Mouse (Mus musculus) spleen, postnatal 36 days (tissue): Measurements from ENCODE around the gene Rptor.

Experiments used
- DNase-seq, 2 experiments: peaks; one replicate each; pipeline ENCODE4 v3.0.0; 2022; ENCODE audit warnings: low spot score in 2 of 2, mixed read lengths in 1 of 2

Rptor gene

DNA sequence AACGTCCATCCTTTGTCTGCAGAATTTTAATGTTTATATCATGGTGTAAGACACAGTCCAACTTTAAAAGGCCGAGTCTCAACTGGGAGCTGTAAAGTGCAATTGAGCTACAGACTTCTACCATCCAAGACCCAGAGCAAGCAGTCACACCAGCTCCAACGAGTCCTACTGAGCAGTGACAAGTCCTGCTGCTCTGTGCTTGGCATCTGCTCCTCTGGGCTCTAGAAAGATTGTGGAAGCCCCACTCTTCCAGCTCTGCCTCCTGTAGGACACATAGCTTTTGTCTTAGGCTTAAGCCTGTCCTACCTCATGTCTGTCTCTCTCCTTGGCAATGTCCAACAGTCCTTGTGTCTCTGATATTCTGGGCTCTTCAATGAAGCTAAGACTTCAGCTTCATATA lies 84.6 kb downstream of the Rptor start:
- DNase-seq, result no peak

DNA sequence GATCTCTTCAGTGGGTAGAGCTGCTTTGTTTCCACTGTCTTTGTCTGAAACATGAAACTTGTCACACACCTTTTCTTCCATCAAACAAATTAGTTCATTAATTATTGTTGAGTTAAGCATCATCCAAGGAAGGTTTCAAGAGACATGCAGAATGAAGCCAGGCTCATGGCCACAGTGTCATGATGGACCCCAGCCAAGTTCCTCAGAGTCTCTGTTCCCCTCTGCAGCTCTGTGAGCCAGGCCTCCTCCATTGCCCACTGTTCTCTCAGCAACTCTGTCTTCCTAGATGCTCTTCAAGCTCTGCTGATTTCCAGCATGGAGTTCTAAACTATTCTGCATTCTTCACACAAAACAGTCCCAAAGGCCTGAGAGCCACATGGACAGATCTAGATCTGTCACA lies 85.3 kb downstream of the Rptor start:
- no peak for DNase-seq

DNA sequence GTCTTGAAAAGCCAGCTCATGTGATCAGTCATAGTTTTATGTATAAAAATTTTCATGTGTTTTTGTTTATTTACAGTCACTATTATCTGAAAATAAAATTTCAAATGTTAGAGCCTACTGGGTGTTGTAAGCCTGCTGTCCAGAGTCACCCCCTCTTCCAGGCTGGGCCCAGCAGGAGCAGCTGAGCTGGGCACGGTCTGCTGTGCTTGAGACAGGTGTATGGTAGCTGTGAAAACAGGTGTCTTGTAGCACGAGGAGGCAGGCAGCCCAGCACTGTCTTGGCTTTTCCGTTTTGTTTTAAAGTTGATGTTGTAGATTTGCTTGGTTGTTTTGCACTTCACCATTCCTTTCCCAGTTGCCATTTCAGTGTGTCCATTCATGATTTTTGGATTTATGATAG lies 87.2 kb downstream of the Rptor start:
- no peak for DNase-seq

DNA sequence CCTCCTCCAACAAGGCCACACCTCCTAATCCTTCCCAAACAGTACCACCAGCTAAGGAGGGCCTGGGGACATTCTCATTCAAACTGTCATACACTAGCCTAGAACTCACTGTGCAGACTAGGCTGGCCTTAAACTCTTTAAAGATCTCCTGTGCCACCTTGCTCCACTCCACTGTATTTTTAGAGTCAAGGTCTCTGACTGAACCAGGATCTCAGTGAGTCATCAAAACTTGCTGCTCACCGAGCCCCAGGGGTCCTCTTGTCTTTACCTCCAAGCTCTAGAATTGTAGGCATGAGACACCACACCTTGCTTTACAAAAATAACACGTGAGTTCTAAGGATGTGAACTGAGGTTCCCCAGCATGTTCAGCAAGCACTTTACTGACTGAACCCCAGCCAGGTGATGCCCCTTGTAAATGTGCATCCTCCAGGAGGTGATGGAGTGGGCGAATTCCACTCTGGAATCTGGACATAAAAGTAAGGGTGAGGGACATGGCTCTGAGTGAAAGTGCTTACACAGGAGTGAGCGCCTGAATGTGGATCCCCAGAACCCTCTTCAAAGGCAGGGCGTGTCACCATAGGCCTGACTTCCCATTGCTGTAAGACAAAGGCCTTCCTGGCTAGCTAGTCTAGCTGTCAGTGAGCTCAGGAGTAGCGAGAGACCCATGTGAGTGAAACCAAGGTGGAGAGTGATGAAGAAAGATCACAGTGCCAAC lies 89.6 kb downstream of the Rptor start:
- no peak for DNase-seq

DNA sequence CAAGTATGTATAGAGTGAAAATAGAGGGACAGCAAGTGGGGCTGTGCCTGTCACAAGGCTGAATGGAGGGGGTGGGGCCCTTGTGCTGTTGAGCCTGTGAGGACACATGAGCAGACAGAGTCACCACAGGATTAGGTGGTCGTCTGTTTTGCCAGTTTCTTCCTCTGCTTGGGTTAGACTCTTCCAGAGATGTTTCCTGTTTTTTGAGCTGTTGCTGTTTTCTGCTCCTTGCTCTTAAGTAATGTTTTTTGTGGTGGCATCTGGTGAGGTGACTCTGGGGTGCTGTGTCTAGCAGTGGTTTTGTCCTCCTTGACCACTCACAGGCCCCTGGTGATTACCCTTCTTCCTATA lies 90.2 kb downstream of the Rptor start:
- DNase-seq, result no peak

DNA sequence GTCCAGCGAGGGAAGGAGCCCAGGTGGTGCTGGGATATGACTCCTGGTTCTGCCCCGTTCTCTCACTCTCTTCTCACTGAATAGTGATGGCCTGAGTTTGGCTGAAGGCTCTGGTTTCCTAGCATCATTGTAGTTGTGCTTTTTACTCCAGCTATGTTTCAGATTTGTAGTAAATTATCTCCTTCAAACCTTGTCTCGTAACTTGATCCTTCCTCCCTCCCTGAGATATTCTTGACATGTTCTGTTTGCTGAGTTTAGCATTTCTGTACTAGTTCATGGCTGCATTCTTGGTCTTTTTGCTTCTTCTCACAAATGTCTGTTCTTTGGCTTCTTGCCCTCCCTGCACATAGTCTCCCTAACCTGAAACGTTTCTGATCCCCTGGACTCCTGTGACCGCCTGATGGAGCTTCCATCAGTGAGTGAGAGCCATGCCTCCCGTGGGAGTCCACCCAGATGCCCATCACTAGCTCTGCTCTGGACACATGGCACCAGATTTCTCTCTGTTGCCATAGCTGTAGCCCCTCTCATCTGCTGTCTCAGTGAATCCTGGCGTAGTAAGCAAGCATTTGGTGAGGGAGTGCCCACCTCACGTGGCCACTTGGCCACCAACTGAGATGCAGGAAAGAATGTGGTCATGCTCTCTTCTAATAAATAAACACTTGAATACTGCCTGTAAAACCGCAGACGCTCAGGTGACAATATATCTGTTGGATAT lies 91.6 kb downstream of the Rptor start:
- DNase-seq, result no peak

DNA sequence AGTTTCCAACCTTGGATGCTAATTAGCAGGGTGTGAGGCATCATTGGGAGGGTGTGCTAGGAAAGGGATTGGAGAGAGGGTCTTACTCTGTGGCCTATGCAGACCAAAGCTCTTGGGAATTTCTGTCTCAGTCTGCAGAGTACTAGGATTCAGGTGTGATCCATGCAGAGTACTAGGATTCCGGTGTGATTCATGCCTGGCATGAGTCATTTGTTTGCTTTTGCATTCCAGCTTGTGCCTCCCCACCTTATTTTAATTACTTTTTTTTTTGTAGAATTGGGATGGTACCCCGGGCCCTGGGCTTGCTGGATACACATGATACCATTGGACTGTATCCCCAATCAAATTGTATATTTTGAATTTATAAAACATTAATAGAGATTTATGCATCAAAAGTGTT lies 93.7 kb downstream of the Rptor start:
- no peak for DNase-seq

DNA sequence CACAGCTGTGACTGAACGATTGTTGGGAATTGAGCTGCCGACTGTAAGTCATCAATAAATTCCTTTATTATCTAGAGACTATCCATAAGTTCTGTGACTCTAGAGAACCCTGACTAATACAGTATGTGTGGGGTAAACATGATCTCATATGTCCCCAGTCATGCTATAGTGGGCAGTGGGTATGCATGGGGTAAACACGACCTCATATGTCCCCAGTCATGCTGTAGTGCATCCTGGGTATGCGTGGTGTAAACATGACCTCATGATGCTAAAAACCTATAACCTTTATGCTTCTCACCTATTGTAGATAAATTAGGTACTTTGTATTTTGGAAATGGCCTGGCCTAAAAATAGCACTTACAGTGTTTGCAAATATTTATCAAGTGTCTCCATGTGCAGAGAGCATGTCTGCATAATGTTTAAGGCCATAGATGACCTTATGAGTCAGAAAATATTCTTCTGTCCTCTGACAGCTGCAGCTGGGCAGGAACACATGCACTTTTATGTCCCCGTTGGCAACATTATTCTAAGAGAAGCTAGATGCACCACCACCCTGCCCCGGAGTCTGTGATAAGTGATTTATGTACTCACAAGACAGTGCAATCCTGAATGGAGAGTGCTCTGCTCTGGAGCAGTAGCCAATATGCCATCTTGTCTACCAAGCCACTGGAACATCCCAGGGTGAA lies 102.8 kb downstream of the Rptor start:
- no peak for DNase-seq

DNA sequence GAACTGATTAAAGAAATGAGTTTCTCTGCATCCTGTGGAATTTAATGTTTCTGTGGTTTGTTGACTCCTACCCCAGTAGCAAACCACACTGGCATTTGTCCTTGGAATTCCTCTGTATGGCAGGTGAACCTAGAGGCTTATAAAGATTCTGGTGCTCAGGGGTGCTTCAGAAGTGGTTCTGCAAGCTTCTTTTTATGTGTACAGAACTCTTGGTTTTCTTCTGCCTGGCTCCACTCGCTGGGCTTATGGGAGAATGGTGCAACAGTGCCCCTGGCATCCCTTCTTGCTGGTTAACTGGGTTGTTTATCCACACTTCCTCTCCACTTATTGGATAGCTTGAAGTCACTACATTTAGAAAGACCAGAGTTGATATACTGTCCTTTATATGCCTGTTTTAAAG lies 104.6 kb downstream of the Rptor start:
- DNase-seq, result no peak

DNA sequence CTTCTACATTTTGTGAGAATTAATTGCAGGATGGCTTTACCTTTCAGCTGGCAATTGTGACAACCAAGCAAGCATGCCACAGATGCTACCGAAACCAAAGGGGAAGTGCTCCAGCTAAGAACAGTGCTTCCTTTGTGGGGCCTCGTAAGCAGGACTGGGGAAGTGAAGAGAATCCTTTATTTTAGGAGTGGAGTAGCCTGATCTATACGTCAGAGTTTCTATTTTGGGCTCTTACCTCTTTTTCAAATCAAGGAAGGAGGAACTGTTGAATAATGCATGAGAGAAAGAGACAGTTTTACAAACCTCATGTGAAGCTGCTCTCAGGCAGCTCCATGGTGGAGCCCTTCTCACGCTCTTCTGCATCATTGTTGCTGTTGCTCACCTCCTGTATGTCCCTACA lies 106.5 kb downstream of the Rptor start:
- DNase-seq, result no peak

DNA sequence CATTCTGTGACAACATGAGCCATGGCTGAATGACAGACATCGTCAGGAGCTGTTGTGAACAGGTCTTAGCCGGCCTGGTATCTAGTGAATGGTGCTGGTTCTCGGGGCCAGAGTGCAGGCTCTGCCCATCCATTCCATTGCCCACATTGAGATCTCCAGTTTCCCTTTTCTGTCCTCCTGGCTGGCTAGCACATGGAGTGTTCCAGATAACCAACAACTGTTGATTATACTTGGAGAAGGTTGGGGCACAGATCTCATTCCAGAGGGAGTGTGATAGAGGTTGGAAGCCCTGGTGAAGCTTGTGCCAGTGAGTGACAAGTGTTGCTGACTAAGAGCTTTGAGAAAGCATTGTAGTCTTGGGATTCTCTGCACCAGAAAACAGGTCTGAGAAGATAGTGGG lies 107.6 kb downstream of the Rptor start:
- DNase-seq, result no peak

DNA sequence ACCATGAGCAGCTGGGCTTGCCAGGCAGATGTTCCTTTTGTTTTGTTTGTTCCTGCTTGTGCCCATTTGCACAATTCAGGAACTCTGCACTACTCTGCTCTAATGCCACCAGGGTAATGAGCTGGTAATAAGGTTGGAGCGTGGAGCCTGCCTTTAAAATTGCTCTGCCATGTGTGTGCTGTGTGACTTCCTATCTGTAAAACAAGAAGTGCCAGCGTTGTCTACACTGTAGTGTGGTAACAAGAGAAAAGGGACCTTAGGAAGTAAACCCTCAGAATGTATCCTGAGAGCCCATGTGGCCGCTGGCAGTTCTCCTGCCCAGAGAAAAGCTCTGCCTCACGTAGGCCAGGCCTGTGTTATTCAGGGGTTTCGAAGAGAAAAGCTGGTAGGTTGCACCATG lies 108.1 kb downstream of the Rptor start:
- no peak for DNase-seq

DNA sequence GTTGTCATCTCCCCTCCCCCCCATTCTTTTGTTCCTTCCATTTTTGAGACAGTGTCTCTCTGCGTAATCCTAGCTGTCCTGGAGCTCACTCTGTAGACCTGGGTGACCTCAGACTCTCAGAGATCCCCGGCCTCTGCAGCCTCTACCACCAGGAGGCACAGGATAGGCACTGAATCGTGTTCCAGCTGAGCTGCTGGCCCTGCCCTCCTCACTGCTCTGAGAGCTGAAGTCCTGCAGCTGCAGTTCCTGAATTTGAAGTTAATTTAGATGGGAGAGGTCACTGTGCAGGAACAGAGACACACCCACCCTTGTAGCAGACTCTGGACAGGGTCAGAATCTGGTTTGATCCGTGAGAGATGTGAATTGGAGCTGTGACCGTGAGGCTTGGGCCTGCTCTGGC lies 112.7 kb downstream of the Rptor start:
- DNase-seq, result no peak

DNA sequence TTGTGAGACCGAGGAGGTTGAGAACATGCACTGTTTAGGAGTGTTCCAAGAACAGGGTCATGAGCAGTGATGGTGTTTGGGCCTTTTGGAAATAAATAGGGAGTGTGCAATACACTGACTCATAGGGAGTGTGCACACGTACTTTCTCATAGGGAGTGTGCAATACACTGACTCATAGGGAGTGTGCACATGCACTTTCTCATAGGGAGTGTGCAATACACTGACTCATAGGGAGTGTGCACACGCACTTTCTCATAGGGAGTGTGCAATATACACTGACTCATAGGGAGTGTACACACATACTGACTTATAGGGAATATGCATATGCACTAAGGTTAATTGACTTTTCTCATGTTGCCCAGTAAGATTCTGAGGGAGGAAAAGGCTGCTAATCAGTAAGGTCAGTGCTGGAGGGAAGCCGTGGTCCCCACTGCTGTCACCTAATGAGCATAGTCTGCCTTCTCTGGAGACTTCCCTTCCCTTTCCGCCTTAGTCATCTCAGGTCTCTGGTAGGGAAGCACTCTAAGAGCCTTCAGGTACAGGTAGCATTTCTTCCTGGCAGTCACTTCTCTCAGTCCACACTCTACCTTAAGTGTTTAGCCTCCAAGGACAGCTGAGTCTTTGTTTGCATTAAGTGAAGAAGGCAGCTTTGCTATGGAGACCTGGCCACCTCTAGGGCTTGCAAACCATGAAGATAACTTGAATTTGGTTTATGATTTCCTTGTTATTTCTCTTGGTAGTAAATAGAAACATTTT lies 113.3 kb downstream of the Rptor start:
- DNase-seq, result no peak

DNA sequence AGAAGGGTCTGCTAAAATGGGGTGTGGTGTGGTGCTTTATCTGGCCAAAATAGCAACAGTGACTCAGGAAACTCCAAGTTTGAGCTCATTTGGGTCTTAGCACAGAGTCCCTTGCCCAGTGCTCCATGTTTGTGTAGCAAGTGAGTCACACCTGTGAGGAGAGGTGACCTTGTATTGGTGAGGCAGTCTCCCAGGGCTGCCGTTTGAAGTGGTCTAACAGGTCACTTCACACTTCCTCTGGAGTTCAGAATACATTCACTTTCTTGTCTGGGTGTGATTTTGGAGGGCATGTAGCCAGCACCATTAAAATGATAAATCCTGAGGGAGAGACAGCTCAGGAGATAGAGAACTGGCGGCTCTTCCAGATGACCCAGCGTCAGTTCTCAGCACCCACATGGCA lies 115.4 kb downstream of the Rptor start:
- no peak for DNase-seq

DNA sequence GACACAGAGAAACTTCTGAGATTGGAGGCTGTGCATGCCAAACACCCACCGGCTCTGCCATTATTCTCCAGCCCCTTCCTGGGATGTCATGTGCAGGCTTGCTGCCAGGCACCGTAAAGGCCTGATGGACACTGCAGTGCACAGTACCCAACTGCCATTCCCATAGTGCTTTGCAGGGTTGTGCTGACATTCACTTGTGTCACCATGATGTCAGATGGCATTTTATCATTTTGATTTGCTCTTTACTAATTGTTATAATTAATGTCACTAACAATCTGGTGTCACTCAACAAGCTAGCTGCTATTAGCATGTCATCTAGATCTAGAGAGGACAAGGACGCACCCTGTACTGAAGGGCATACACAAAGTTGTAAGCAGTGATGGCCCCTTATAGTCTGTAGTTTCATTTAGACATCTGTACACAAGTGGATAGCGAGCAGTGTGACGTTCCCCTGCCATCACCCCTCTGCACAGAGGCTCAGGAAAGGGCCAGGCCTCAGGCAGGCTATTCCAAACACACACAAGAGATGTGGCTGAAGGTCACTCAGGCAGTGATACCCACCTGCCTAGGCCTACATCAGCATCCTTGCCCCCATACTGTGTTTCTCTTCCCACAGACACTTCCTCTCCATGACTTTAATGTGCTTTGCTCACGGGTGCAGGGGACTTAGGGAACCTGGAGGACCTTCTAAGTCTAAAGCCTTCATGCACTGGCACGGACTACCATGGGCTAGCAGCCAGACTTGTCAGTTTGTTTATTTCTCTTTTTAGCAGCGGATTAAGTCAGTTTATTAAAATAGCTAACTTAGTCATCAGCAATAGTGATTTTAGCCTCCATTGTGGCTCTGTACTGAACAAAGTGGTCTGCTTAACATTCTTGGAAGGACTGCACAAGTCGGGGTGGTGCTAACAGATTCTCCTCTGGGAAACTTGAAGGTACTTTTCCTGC lies 117.7 kb downstream of the Rptor start:
- no peak for DNase-seq

DNA sequence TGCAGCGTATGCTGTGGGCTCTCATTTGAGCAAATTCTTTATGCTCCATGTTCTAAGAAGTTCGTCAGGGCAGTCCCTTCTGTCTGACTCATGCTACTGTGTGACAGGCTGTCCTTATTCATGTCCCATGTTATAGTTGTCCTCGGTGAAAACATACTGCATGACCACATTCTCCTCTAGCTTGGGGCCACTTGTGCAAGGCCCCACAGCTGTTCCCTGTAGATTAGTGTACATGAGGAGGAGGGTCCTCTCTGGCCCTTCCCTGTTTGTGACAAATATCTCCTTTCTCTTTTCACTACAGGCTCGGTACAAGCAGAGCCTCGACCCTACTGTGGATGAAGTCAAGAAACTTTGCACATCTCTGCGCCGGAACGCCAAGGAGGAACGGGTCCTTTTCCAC lies 122.0 kb downstream of the Rptor start:
- DNase-seq, result no peak

DNA sequence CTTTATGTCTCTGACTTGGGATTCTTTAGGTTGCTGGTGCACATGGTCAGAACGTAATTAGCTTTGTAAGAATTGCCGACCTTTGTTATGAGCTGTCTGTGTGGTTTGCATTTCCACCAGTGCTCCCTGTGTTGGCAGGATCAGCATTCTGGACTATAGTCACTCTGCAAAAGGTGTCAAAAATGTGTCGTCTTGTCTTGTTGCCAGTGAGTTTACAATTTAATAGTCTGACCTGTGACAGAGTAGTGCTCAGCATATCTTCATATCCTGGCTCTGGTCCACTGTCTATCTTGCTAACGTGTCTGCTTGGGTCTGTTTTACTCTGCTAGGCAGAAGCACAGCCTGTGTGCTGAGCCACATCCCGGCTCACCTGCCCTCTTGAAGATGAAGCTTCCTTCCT lies 128.7 kb downstream of the Rptor start:
- DNase-seq, result no peak

DNA sequence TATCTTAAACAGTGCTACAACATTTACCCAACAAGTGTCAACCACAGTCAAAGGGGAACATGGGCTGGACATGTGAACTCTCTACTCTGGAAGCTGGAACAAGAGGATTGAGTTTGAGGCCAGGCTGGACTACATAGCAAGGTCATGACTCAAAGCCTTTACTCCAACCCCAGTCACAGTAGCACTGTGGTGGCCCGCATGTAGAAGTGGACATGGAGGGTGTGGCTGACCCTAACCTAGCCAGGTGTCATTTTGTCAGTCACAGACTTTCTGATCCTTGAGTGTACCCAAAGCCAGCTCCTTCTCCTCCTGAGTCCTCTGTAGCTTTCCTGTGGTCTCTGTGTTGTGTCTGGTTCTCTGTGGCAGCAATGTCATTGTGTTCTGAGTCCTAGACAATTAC lies 129.7 kb downstream of the Rptor start:
- no peak for DNase-seq

DNA sequence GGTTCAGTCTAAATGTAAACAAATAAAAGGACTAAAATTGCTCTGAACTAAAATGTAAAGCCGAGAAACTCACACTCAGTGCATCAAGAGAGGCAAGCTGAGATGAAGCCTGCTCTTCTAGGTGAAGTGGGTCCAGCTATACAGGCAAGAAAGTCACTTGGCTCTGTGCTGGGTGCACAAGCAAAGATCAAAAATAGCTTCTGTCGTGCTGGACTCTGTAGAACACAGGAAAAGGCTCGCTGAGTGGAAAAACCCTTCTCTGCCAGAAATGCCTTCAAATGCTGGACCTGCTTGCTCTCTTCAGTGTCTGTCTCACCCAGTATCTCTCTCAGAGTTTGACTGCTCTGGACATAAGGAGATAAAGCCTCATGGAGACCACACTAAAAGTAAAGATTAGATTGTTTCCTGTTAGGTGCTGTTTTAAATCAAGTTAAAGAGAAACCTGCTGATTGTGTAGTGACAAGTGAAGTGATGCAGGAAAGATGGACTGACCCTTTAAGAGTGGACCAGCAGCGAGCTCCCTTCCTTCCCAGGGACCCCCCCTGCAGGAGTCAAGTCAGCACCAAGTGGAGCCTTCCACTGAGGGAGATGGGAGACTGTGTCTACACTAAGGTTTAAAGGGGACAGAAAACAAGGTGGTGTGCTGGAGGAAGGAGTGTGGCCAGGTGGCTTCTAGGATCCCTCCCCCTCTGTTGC lies 130.4 kb downstream of the Rptor start:
- DNase-seq, result no peak

DNA sequence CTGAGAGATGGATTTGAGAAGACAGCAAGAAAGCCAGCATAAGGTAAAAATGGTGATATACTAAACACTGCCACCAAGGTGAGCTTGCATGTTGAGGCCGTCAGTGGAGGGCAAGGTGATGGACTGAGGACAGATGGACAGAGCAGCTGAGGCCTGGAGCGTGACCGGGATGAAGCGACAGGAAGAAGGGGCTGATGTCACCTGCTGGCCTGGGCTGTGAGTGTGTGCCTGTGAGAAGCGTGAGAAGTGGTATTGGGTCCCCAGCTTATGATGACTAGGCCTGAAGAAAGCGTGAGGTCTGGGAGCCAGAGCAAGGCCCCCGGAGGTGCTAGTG lies 130.9 kb downstream of the Rptor start:
- no peak for DNase-seq
